Comparison of ENCODE assay signal across 32 mouse cellular contexts in the genomic region with DNA sequence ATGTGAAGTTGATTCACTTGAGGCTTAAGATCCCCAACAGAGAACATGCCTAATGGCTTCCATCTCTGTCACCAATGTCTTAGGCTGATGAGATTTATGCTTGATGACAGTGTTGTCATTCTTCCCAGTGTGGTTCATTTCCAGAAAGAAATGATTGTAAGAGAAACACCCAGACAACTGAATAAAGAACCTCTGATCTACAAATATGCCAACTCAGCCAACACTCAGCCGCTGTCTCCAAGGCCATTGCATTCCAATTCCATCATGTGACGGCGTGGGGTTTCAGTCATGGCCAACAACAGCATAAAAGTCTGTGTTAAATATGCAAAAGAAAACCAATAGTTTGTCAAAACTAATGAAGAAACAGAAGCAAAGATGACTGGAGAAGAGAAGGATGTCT.
"Had no signal": no experiment of that assay in that cellular context is flagged by ENCODE, and none has a peak within 500 bp of the region (broad histone marks: within the 10 kb centered on the region; RNA-seq: fewer than 3 reads in every experiment).

No protein-coding gene starts in this region.

- H3K27ac ChIP-seq: limb, embryonic 10.5 days; limb, embryonic 12.5 days; limb, embryonic 13.5 days; limb, embryonic 15.5 days; liver, embryonic 12.5 days; liver, embryonic 13.5 days; liver, embryonic 14.5 days; liver, embryonic 15.5 days; lung, embryonic 15.5 days; macrophage; midbrain, embryonic 10.5 days; midbrain, embryonic 12.5 days; midbrain, embryonic 13.5 days; midbrain, embryonic 15.5 days; neural tube, embryonic 12.5 days had no signal

- H3K36me3 ChIP-seq: limb, embryonic 10.5 days; limb, embryonic 12.5 days; limb, embryonic 13.5 days; limb, embryonic 15.5 days; liver, embryonic 12.5 days; liver, embryonic 13.5 days; liver, embryonic 15.5 days; lung, embryonic 15.5 days; midbrain, embryonic 10.5 days; midbrain, embryonic 12.5 days; midbrain, embryonic 13.5 days; midbrain, embryonic 15.5 days; neural tube, embryonic 12.5 days had no signal

- H3K9me3 ChIP-seq: limb, embryonic 10.5 days; limb, embryonic 12.5 days; limb, embryonic 13.5 days; limb, embryonic 15.5 days; liver, embryonic 12.5 days; liver, embryonic 13.5 days; liver, embryonic 15.5 days; lung, embryonic 15.5 days; midbrain, embryonic 10.5 days; midbrain, embryonic 12.5 days; midbrain, embryonic 13.5 days; midbrain, embryonic 15.5 days; neural tube, embryonic 12.5 days had no signal

- H3K9ac ChIP-seq: limb, embryonic 12.5 days; limb, embryonic 13.5 days; limb, embryonic 15.5 days; liver, embryonic 12.5 days; liver, embryonic 13.5 days; liver, embryonic 14.5 days; liver, embryonic 15.5 days; liver, postnatal 0 days; lung, embryonic 14.5 days; lung, embryonic 15.5 days; midbrain, embryonic 12.5 days; midbrain, embryonic 13.5 days; midbrain, embryonic 15.5 days; neural tube, embryonic 12.5 days had no signal

- H3K4me3 ChIP-seq: limb, embryonic 10.5 days; limb, embryonic 12.5 days; limb, embryonic 13.5 days; limb, embryonic 15.5 days; liver, embryonic 12.5 days; liver, embryonic 13.5 days; liver, embryonic 15.5 days; lung, embryonic 15.5 days; megakaryocyte, embryonic 14.5 days; midbrain, embryonic 10.5 days; midbrain, embryonic 12.5 days; midbrain, embryonic 13.5 days; midbrain, embryonic 15.5 days; myocyte; neural tube, embryonic 12.5 days had no signal

- H3K27me3 ChIP-seq: limb, embryonic 12.5 days; limb, embryonic 13.5 days; limb, embryonic 15.5 days; liver, embryonic 12.5 days; liver, embryonic 13.5 days; liver, embryonic 15.5 days; lung, embryonic 15.5 days; megakaryocyte, embryonic 14.5 days; midbrain, embryonic 12.5 days; midbrain, embryonic 13.5 days; midbrain, embryonic 15.5 days; neural tube, embryonic 12.5 days had no signal

- H3K4me2 ChIP-seq: limb, embryonic 12.5 days; limb, embryonic 13.5 days; limb, embryonic 15.5 days; liver, embryonic 11.5 days; liver, embryonic 12.5 days; liver, embryonic 13.5 days; liver, embryonic 15.5 days; lung, embryonic 14.5 days; lung, embryonic 15.5 days; midbrain, embryonic 11.5 days; midbrain, embryonic 12.5 days; midbrain, embryonic 13.5 days; midbrain, embryonic 15.5 days; neural tube, embryonic 12.5 days had no signal

- ATAC-seq: liver, embryonic 12.5 days; liver, postnatal 0 days; lung, postnatal 0 days; midbrain, embryonic 13.5 days; midbrain, embryonic 15.5 days; midbrain, embryonic 16.5 days had no signal

- H3K4me1 ChIP-seq: limb, embryonic 10.5 days; limb, embryonic 12.5 days; limb, embryonic 13.5 days; limb, embryonic 15.5 days; liver, embryonic 12.5 days; liver, embryonic 13.5 days; liver, embryonic 15.5 days; lung, embryonic 15.5 days; megakaryocyte, embryonic 14.5 days; midbrain, embryonic 13.5 days; midbrain, embryonic 15.5 days; neural tube, embryonic 12.5 days had no signal

- DNase-seq: left cerebral cortex, postnatal 4 days; liver; liver, embryonic 13.5 days; liver, postnatal 0 days; lung, adult 18-20 months; lung, adult 2 months; lung, embryonic 14.5 days; lung, postnatal 10 days; lung, postnatal 14 days; lung, postnatal 36 days; lung, postnatal 4 days; midbrain, embryonic 14.5 days had no signal
